Mouse (Mus musculus) liver, postnatal 0 days (tissue): ENCODE data around the gene Kcnk12.

Experiments used
- CTCF ChIP-seq: sonication (generic); IDR thresholded peaks from 2 replicates; pipeline ENCODE4 v1.5.1; 2016; ENCODE audit warnings: antibody characterized with exemption, low read depth
- EP300 ChIP-seq: IDR thresholded peaks from 2 replicates; pipeline ENCODE4 v1.6.1; 2016; ENCODE audit warnings: antibody characterized with exemption, low read depth, mild to moderate bottlenecking

DNA sequence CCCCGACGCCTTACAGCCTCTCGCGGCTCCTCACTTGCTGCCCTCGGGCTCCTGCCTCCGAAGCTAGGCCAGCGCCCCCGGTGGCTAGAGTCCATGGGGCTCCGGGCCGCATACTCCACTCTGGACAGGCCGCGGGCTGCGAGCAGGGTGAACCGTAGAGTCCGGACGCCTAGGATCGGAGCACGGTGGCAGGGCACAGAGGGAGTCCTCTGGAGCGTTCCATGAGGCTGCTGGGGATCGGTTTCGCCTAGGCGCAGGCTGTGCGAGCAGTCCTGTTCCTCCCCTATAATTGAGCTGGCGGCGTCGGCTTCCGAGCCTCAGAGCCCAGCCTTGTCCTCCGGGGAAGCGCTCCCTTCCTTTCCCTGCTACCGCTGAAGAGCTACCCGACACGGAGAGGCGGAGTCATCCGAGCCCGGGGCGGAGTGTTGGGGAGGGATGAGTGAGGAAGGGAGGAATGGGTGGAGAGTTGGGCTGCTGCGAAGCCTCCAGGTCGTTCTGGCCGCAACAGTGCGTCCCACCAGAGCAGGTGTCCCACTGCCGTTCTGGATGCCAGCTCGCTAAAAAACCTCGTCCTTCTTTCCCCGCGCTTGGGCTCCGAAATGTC, at the start of gene Kcnk12:
- TF ChIP-seq CTCF (peak; percentile 21; the same call in 1 of the 2 replicates), EP300 (no peak)
